Mouse (Mus musculus) cerebellum, postnatal 25 days (tissue): ENCODE data around the gene Tmem232.
A peak's percentile ranks its signal among the peaks of the same experiment; 100 is the strongest.
"Not testable (repeated sequence)": the region's sequence is repeated elsewhere in the genome, so short reads cannot be mapped to it uniquely, and the experiment has no call there.

Experiments used
- DNase-seq, 2 experiments: peaks; one replicate each; pipeline ENCODE4 v3.0.0; 2021; ENCODE audit warnings: mixed read lengths in 2 of 2

Gene Tmem232

DNA sequence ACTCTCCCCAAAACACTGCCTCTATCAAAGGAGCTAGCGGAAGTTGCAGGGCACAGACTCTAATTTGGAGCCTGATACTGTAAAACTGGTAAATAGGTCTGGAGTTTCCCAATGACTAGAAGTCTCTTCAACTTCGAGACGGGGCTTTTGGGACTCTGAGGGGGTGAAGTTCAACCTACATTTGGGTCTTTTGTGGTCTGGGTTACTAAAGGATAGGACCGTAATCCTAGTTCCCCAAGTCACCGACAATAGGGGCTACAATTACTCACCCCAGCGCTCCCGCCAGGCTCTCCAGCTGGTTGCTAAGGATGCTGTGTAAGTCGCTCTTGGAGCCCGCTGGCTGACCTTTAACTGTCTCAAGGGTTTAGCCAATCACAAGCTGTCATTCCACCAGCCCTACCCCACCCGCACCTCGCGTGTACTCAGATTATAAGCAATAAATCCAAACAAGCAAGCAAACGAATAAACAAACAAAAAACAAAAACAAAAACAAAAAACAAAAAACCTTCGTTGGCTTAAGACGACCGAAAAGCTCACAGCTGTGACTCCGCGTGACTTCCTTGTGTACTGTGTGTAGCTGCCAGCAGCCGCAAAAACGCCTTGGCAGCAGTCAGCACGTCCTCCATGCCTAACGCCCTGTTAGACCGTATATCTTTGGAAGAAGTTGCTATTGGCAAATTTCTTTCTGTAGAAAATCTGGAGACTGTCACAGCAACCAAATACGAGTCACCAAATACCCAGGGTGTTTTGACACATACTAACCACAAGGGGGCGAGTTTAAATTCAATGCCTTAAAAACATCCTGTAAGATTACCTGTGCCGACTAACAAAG, at the start of gene Tmem232:
Gene Tmem232, minus strand, starts transcription at position 342 of the 832 bp plus-strand sequence.
- DNase-seq, result peak; percentile 36 to 49

DNA sequence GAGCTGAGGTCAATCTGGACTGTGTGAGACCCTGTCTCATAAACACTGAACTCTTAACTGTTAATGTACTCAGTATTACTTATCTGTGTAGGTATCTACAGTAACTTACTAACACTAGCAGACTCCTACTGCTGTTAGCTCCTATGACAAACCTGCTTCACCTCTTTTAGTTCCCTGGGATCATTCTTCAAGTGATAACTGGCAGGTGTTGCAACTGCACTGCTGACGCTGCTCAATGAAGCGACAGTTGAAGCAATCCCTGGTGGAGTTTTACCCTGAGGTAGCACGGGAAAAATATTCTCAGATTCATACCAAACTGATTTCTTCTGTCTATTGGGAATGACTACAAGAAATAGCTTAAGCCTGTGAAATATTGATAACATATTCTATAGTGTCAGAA, 46.3 kb upstream of the Tmem232 start:
- no peak for DNase-seq

DNA sequence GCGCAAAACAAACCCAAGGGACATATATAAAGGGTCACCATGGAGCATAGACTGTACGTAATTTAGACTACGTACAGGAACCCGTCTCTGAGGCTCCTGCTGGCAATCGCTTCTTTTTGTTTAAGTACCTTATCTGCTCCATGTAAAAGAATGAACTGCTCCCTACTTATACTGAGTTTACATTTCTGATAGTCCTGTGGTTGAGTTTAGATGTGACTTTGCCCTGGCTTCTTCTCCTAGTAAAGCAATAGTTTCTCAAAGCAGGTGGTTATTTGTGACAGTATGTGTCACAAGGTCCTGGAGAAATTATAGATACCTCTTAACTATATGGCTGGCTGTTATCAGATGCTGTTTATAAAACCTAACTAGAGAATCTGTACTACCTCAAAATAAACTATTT, 40.9 kb upstream of the Tmem232 start:
- DNase-seq, result no peak

DNA sequence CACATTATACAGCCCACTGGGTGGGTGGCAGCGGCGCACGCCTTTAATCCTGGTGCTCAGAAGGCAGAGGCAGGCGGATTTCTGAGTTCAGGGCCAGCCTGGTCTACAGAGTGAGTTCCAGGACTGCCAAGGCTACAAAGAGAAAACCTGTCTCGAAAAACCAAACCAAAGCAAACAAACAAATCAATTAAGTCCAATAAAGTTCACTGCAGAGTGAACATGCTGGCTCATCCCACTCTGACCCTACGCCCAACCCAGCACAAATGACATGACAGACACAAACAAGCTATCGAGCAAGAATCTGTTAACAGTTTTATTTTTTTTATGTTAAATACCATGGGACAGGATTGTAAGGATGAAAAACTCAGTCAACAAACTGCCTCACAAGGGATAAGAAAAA, 39.2 kb upstream of the Tmem232 start:
- no peak for DNase-seq

DNA sequence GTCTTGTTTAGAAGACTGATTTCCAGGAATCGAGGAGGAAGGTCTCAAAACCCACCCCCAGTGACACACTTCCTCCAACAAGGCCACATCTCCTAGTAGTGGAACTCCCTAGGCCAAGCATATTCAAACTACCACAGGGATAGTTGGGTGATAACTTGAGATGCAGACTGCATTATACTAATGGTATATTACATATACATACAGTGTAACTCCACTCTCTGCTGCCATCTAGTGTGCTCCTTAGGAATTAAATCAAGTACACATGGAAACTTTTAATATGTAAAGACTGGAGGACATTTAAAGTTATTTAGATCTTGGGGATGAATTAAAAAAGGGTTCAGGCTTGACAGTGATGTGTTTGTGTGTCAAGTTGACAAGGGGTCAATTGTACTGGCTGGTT, 34.8 kb upstream of the Tmem232 start:
- no peak for DNase-seq

DNA sequence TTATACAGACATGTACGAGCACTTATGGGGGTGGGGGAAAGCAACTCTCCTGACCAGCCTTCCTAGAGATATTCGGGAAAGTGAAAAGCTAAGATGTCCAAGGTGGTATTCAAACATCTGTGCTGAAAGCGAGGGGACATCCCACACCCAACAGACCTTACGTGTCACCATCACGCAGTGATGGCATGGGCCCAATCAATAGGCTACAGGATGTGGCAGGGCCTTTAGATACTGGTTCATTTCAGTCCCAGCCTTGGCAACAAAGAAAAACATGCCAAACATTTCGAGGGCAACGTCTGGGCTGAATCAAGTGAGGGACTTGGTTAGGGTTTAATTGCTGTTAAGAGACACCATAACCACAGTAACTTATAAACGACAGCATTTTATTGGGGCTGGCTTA, 34.3 kb upstream of the Tmem232 start:
- DNase-seq, result no peak

DNA sequence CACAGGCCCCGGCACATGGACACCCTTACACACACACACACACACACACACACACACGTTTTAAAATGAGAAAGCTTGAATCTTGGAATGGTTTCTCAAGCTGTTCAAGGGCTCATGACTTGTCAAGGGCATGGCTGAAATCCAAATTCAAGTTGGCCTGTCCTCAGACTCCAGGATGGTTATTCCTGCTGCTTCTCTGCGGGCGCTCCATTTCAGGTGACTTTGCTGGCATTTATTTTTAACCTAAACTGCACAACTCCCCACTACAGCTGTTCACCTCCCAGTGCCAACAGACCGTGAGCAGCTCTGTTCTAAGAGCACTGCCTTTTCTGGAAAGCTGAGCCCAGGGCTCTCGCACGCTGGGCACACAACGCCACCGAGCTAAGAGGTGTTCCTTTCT, 31.3 kb upstream of the Tmem232 start:
- peak; percentile 34 to 35 for DNase-seq

DNA sequence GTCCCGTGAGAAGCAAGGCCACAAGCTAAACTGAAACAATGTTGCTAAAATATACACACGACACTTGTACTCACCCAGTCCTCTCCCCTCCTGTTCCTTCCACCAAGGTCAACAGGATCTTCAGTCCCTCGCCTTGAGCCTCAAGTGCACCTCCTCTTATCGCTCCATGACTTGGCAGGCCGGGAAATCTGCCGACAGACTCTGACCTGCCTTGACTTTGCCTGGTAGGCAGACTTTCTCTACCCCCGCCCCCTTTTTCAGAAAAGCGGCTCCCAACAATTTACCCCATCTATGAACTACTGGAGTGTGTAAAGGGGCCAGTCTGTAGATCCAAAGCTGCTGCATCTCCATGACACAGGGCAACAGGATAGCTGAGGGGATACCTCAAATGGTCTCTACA, 30.9 kb upstream of the Tmem232 start:
- DNase-seq, result no peak

DNA sequence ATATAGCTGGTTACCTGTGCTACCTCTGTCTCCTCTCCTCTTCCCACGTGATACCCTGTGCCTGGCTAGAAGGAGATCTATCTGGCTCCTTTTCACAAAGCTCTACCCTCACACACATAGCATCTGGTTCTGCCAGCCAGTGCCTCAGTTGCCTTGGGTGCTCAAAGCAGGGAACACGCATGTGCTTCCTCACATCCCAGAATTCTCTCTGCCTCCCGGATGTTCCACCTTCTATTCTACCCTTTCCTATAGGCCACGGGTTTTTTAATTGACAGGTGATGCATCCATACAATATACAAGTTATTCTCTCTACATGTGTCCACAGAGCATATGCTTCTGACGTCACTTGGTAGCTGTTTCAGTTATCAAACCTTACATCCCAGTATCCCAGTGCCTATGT, 23.6 kb upstream of the Tmem232 start:
- no peak for DNase-seq

DNA sequence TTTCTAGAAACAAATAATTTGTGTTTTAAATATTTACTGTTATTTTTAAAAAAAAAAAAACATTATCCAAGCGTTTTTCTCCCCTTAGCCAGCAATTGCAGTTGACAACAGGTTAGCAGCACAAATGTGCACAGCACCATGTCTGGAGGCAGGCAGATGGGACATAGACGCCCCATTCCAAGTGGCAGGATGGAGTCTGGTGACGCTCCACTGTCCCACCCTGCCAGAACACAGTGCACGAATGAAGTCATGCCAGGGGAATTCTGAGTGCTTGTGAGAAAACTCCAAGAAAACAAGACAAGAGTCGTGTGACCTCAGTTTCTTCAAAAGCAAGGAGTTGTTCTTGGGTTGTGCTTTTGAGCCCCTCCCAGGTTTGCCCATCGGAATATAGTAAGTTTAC, 22.8 kb upstream of the Tmem232 start:
- DNase-seq, result peak in 1 of 2 experiments; percentile 43

DNA sequence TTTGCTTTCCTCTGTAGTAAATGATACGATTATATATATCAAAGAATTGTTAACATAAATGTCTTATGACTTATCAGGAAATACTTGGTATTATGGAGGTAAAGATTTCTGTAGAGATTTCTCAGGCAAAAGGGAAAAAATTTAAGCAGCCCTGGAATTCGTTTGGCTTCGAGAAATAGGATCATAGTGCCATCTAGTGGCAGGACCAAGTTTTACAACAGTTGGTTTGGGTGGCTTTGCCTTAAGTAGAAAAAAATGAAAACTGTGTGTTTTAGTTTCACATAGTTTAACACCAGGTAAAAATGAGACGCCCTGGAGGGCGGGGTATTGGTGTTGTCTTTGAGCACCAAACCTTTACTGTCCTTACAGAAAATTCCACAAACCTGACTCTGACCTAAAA, 22.2 kb upstream of the Tmem232 start:
- DNase-seq, result peak; percentile 61 to 84

DNA sequence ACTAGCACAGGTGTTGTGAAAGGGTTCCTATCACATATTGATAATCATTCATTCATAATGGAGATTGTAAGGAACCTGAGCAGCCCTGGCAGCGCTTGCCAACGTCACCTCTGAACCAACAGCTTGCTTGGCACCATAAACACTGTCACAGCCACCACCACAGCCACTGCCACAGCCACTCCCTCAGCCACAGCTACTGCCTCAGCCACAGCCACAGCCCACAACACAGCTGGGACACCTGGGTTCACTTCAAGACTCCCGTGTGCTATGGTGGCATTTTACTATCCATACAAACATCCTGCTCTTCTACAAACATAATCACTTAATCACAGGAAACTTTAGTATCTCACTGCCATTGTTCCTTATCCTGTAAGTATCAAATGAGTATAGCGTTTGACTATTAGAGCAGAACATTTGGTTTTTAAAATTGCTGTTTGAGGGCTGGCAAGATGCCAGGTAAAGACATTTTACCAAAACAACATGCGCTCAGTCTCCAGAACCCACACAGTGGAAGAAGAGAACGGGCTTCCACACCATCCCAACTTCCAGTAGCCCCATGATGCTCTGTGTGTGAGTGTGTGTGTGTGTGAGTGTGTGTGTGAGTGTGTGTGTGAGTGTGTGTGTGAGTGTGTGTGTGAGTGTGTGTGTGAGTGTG, 20.9 kb upstream of the Tmem232 start:
- no peak for DNase-seq

DNA sequence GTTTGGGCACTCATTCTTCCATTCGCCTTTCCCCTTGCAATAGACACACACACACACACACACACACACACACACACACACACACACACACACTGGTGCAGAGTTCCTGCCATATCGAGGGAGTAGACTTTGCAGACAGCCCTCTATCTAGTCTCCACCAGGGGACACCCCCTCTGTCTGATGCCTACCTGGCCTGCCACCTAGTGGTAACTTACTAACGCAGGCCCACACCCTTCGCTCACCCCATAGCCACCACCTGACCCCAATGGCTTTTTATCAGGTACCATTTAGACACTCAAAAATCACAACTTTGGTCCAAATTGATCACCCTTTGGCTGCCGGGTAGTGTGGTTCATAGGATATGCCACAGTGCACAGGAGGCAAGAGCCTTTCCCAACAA, 18.7 kb upstream of the Tmem232 start:
- peak in 1 of 2 experiments; percentile 31 for DNase-seq

DNA sequence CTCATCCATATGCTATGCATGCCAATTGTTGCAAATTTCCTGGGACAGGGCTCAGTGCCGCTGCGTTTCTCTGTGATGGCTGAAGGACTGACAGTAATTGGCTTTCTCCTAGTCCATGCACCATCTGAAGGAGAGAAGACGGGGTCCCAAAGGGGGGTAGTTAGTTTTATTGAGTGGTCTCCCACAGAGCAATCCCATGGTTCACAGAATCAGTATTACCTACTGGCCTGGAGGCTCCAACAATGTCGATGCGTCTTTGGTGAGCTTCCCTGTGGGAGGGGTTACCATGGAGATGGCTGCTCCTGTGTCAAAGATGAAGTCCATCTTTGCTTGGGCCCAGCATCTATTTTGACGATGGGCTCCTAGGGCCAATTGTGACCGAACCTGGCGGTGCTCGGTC, 18.2 kb upstream of the Tmem232 start:
- DNase-seq, result no peak

DNA sequence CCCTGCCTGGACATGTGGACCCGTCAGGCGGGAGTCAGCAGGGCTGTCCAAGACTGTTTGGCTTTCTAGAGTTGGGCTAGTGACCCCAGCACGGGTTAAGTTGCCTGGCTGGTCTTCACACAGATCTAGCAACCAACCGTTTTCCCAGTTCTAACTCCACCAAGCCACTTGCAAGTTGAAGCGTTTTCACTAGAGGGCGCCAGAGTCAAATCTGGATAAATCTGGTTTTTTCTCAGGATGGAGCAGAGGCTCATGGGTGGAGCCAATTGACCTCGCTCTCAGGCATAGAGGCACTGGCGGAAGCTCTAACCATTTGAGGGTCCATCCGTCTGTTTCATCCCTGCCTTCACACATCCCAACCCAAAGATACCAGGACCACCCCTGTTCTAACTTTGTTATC, 17.6 kb upstream of the Tmem232 start:
- DNase-seq, result peak; percentile 70 to 81

DNA sequence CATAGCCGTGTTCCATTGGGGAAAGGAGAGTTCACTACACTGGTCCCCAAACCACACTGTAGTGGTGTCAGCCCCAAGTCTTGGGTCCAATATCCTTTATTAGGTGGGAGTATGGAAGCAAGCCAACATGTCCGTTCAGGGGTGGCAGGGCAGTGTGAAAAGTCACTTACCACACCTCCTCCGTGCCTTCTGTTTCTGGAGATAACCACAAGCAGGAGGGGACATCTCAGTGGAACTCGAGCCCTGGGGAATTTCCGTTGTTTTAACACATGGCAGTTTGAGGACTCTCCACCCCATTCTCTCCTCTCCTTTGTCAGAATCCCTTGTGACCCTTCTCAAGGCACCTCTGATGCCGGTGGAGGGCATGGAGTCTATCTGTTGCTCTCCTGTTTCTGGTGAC, 16.6 kb upstream of the Tmem232 start:
- no peak for DNase-seq

DNA sequence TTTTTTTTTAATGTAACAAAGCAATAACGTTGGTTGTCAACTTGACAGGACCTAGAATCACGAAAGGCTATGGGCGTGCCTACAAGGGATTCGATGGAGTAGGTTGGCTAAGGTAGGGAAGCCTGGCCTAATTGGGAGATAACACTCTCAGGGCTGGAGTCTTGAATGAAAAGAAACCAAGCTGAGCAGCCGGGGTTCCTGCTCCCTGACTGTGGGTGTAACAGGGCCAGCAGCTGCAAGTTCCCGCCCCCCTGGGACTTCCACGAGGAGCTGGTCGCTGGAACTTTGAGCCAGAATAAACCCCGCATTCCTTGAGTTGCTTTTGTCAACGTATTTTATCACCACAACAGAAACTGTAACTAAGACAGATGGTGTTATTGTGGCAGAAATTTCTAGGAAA, 16.2 kb upstream of the Tmem232 start:
- DNase-seq, result no peak

DNA sequence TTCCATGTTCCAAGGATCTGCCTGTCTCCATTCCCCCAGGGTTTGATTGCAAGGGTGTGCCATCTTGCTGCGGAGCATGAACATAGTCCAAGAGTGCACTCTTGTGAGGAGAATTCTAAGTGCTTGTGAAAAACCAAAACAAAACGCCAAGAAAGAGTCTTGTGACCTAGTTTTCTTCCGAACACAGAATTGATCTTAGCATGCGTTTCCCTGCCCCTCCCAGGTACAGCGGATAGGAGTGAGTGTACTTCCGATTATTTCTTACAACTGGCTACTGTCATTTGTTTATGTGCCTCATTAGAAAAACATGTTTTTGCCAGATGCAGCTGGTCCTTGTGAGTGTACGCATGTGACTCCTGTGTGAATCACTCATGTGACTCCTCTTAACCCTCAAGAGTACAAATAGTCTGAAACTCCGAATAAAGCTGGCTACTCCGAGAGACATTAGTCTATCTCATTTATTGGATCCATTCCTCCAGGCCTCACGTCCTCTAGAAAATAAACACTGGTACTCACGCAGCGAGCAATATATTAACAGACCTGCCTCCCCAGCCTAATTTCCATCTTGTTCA, 11.9 kb upstream of the Tmem232 start:
- DNase-seq, result no peak

DNA sequence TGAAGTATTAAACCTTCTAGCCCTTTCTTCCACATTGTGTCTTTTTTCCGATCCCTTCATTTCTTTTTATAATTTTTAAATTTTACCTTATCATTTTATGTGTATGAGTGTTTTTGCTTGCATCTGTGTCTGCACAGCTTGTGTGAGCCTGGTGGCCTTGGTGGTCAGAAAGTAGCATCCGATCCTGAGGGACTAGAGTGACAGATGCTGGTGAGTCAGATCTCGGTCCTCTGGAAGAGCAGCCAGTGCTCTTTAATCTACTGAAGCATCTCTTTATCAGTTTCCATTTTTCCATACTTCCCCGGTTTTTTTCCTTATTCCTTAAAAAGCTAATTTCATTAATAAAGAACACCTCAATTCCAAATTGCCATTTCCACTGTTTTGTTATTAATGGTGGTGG, 9.8 kb upstream of the Tmem232 start:
- DNase-seq, result no peak

DNA sequence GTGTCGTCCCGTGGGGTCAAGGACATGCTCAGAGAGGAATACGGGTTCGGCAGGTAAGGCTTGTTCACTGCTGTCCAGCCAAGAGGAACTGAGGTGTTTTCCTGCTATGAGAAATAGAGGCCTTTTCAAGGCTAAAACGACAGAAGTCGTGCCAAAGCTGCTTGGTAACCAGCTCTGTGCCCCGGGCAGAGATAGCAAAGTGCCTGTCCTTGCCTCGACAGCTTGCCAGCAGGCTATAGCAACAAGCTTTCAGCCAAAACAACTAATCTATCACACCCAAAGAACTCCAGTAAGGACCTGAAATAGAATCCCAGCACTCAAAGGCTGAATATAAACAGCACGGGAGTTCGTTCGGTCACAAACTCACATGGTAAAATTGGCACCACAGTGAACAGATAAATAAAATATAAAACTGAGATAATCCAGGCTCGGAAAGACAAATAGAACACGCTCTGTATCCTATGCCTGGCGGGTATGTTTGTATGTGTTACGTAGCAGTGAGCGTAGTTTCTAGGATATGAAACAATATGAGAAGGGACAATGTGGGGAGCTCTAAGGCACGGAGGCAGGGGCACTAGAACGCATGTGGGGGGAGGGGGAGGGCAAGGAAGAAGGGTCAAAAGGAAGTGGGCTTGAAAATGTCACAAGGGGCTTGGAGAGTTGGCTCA, 8.2 kb upstream of the Tmem232 start:
- DNase-seq, result no peak

DNA sequence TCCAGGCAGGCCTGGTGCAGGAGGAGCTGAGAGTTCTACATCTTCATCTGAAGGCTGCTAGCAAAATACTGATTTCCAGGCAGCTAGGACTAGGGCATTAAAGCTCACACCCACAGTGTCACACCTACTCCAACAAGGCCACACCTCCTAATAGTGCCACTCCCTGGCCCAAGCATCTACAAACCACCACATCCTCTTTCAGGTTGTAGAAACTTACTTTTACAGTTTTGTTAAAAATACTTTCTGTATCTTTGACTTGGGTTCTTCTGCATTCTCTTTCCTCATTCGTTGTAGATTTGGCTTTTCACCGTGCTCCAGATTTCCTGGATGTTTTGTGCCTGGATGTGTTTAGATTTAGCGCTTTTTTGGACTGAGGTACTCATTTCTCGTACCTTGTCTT, 5.6 kb upstream of the Tmem232 start:
- DNase-seq, result not testable (repeated sequence)

DNA sequence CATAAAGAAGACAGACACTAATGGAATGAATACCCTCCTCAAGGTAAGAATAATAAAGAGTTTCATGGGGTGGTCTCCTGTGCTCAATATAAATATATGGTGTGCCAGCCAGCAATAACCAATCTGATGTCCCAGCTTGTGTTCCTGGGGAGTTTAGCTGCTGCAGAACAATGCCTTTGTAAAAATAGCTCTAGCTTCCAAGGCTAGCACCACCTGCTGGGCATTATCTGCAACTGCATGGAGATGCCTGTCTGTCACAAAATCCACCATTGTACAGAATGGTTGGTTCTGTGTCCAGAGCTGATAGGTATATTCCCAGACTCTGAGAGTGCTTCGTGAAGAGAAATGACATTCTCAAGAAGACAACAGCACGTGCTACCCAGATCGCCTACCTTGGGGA, 4.4 kb downstream of the Tmem232 start:
- peak; percentile 52 to 65 for DNase-seq

DNA sequence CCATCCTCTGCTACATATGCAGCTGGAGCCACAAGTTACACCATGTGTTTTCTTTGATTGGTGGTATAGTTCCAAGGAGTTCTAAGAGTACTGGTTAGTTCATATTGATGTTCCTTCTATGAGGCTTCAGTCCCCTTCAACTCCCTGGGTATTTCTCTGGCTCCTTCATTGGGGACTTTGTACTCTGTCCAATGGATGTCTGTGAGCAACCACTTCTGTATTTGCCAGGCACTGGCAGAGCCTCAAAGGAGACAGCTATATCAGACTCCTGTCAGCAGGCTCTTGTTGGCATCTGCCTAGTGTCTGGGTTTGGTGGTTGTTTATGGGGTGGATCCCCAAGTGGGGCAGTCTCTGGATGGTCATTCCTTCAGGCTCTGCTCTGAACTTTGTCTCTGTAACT, 8.2 kb downstream of the Tmem232 start:
- DNase-seq, result not testable (repeated sequence)

DNA sequence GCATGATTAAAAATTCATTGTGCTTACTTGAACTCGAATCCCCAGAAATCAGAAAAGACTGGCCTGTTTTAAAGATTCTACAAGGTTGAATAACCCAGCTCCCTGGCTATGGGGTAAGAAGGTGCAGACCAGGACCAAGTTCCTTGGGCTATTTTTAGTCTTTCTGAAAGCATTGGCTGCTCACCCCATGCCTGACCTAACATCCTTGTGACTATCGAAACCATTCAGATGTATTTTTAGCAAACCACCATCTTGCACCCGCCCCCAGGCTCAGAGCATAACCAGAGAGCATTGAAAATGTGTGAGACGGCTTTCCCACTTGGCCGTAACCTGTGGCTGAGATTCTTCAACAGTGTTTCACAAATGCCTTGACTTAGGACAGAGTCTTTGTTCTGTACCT, 13.1 kb downstream of the Tmem232 start:
- DNase-seq, result no peak
